Mouse (Mus musculus) heart, postnatal 10 days (tissue): Measurements from ENCODE around the gene 2900026A02Rik. TPM values are rescaled to one million over a fixed set of nuclear protein-coding genes. Genes with fewer than 3 reads are reported as not detected.

ENCODE experiments used
- DNase-seq, 2 experiments: peaks; one replicate each; pipeline ENCODE4 v3.0.0; 2021
- intact Hi-C: fragments of 180-260 bp; cut with DNase I; formaldehyde crosslinking; loops from one replicate; pipeline ENCODE4 v1.15.1; 2025
- total RNA-seq, 2 experiments: library from RNA; stranded (reverse); gene quantifications; 2 replicates each; pipeline ENCODE4 v1.2.3; 2021

2900026A02Rik gene
- total RNA-seq, 2 experiments from 2014 or later: 46.9 to 51.4 TPM

- DNase-seq: no peak
- intact Hi-C loops: no loop called here
Observed at GRCm38 (mm10) chr5:113133722-113134710, 87.0 kb downstream of the 2900026A02Rik start.

GRCm38 (mm10) chr5:113133080-113133491, 88.0 kb downstream of the 2900026A02Rik start:
- DNase-seq: peak; percentile 72 to 73
- intact Hi-C loops: no loop called here

- DNase-seq: peak; percentile 58 to 61
Observed at GRCm38 (mm10) chr5:113132635-113133041, 88.4 kb downstream of the 2900026A02Rik start.

DNA sequence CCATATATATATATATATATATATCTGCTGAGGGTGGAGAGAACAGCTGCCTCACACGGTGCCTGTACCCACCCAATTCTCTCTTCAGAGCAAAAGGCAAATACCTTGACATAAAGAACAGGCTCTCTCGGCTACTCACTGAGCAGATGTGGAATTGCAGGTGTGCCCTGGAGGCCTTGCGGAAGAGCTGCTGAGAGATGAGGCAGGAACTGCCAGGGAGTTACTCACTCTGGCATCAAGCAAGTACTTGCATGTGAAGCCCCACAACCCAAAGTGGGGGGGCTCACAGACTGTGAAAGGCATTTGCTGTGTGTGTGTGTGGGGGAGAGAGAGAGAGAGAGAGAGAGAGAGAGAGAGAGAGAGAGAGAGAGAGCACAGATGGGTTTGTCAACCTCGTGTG, 92.6 kb downstream of the 2900026A02Rik start:
- intact Hi-C loops: no loop called here
- no peak for DNase-seq

More at GRCm38 (mm10) chr5:113132635-113133041, 88.4 kb downstream of the 2900026A02Rik start:
- intact Hi-C loops: no loop called here

- intact Hi-C loops: no loop called here
Observed at GRCm38 (mm10) chr5:113126476-113126875, 94.6 kb downstream of the 2900026A02Rik start.

GRCm38 (mm10) chr5:113123693-113124092, 97.3 kb downstream of the 2900026A02Rik start:
- intact Hi-C loops: no loop called here
- no peak for DNase-seq

More at GRCm38 (mm10) chr5:113126476-113126875, 94.6 kb downstream of the 2900026A02Rik start:
- DNase-seq: no peak

DNA sequence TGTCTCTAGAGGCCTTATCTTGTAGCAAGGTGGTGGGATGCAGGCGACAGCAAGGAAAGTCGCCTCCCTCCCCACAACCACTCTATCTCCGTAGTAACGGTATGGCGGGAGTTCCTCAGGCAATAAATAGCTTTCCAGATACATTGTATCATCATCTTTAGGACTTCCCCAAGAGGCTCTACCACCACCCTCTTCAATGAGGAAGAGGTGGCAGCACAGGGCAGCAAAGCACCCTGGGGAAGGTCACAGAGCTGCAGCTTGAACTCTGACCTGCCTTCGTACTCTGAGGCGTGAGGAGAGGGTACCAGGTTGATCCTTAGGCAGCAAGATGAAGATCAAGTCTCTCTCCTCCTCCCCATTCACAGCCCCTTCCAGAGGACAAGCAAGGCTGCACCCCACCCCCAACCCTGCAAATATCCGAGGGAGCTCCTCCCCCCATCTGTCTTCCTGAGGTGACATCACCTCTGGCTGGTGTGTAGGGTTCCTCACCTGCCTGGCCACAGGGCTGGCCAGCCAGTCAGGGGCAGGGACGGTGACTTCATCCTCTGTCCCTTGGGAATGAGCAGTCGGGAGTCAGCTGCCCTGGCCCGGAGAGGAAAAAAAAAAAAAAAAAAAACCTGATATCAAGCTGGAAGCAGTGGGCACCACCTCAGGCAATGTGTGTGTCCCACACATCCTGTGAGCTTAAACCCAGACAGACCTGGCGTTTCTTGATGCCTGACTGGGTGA, 98.5 kb downstream of the 2900026A02Rik start:
- intact Hi-C loops: no loop called here

GRCm38 (mm10) chr5:113121591-113121875, 99.5 kb downstream of the 2900026A02Rik start:
- no peak for DNase-seq
- intact Hi-C loops: no loop called here

More for the DNA sequence above, 98.5 kb downstream of the 2900026A02Rik start:
- peak in 1 of 2 experiments; percentile 37 for DNase-seq

- DNase-seq: no peak
- intact Hi-C loops: no loop called here
Observed at GRCm38 (mm10) chr5:113120741-113121590, 100.1 kb downstream of the 2900026A02Rik start.

GRCm38 (mm10) chr5:113119861-113120465, 101.1 kb downstream of the 2900026A02Rik start:
- no peak for DNase-seq

DNA sequence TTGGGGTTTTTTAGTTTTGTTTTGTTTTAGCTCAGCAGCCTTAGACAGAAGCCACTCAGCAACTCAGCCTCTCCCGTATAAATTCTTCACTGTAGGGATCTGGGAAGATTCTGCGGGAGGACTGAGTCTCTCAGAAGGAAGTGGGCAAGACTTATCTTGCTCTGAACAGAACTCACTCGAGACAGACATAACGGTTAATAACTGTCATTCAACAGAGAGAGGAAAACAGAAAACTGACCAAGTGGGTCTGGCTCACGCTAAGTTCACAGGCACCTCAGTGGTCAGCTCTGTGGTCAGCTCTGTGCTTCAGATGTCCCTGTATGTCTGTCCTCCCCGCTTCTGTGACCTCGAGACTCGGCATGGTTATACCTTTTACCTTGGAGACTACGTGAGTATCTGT, 101.7 kb downstream of the 2900026A02Rik start:
- no peak for DNase-seq
- intact Hi-C loops: no loop called here

More at GRCm38 (mm10) chr5:113119861-113120465, 101.1 kb downstream of the 2900026A02Rik start:
- intact Hi-C loops: no loop called here

DNA sequence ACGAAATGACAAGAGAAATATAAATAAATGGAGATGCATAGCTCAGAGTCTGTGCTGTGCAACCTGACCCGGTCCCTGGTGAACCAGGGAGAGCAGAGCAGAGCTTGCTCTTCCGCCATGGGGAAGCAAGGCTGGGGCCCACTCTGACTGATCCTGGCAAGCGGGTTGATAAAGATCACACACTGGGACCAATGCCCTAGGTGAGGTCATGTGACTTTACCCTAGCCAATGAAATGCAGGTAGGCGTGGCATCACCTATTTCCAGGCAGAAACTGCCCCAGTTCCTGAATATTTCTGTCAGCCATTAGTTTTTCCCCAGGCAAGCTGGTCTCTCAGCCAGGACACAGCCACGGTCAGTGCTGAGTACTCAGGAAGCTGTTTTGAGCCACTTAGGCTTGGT, 102.3 kb downstream of the 2900026A02Rik start:
- intact Hi-C loops: no loop called here
- no peak for DNase-seq

- no peak for DNase-seq
- intact Hi-C loops: no loop called here
Observed at GRCm38 (mm10) chr5:113117361-113117760, 103.7 kb downstream of the 2900026A02Rik start.

GRCm38 (mm10) chr5:113115896-113116295, 105.1 kb downstream of the 2900026A02Rik start:
- intact Hi-C loops: no loop called here
- DNase-seq: no peak

DNA sequence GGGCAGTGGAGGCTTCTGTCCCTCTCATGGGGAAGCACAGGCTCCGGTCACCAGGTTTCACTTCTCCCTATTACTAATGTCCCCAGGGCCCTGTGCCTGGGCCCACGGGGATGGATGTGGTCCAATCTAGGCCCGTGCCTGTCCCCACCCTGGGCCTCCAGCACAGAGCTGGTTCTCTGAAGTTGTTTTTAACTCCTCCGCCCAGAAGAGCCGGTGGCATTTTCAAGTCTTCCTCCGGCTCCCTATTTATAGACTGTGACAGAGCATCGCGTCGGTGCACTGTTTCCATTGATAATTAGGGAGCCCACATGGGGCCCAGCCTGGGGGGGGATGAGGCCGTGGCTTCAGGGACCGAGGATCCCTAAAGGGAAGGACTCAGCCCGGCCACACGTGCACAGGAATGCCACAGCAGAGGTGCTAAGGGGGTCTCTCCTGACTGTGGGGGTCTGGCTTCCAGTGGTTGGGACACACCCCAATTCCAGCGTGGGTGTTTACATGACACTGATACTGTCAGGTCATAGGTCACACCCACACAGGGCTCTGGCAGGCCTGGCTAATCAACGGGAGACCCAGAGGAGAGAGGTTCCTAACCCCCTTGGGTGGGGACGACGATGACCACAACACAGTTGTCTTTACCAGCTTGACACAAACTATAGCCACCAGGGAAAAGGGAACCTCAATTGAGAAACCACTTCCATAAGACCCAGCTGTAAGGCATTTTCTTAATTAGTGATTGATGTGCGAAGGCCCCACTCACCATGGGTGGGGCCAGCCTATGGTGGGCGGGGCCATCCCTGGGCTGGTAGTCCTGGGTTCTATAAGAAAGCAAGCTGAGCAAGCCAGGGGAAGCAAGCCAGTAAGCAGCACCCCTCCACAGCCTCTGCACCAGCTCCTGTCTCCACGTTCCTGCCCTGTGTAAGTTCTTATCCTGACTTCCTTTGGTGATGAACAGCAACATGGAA, 106.5 kb downstream of the 2900026A02Rik start:
- intact Hi-C loops: no loop called here
- peak; percentile 52 to 72 for DNase-seq

GRCm38 (mm10) chr5:113113120-113113519, 107.9 kb downstream of the 2900026A02Rik start:
- intact Hi-C loops: no loop called here
- no peak for DNase-seq

- intact Hi-C loops: loop anchor here (2.0 kb wide), 1 partner anchor 27 kb away; no protein-coding TSS in a partner anchor
- DNase-seq: no peak
Observed at GRCm38 (mm10) chr5:113111336-113111735, 109.7 kb downstream of the 2900026A02Rik start.

- intact Hi-C loops: loop anchor here (2.0 kb wide), 1 partner anchor 28 kb away; no protein-coding TSS in a partner anchor
- DNase-seq: no peak
Observed at GRCm38 (mm10) chr5:113110929-113111328, 110.1 kb downstream of the 2900026A02Rik start.

- intact Hi-C loops: loop anchor here (2.0 kb wide), 1 partner anchor 29 kb away; no protein-coding TSS in a partner anchor
- DNase-seq: peak; percentile 44 to 63
Observed at GRCm38 (mm10) chr5:113109651-113110050, 111.4 kb downstream of the 2900026A02Rik start.
